Mouse (Mus musculus): ENCODE data around the gene Dlg1. TPM values are rescaled to one million over a fixed set of nuclear protein-coding genes. Genes with fewer than 3 reads are reported as not detected.

Gene Dlg1
- total and polyA plus RNA-seq, 2 experiments from 2014 or later, result 7.5 to 17.9 TPM

DNA sequence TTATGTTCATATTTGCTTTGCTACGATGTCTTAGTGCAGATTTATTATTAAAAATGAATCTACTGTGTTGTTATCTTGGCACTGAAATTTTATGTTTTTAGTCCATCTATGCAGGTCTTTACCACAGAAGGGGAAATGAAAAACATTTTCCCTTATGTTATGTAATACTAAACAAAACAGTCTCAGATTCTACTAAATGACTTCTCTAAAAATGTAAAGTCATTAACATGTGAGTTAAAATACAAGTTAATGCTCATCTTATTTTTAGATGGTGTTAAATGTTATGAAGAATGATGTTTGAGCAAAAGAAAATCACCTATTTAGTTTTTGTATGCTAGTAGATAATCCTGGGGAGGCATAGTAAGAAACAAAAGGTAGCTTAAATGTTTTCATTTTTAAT is 91.8 kb downstream of the Dlg1 start:
- Histone ChIP-seq H3K36me3 (replicated peaks; ENCODE audit: control insufficient read depth, insufficient read depth, low read length) (no peaks in the 10 kb centered on the region), H3K9ac (replicated peaks; ENCODE audit: low read depth, low read length) (no peak overlapping the region), H3K27ac (ENCODE audit: low read depth) (no peak overlapping the region), H3K4me3 (ENCODE audit: low read depth, low read length) (no peak overlapping the region), H3K9me3 (replicated peaks; ENCODE audit: control insufficient read depth, low read length) (no peaks in the 10 kb centered on the region), H3K27me3 (ENCODE audit: control insufficient read depth, insufficient read depth, low read length) (no peaks in the 10 kb centered on the region), H3K4me1 (ENCODE audit: control insufficient read depth, insufficient read depth) (peaks cover 17% of the 10 kb centered on the region), H3K4me2 (ENCODE audit: low read depth, low read length) (no peak overlapping the region)
- WGBS, result 86% methylated on average over 1 of the region's 1 CpGs
- ATAC-seq (ENCODE audit: insufficient read depth, low read depth) (no peak), DNase-seq (ENCODE audit: low spot score) (no peak)
- TF ChIP-seq EP300 (IDR thresholded peaks at IDR 0.05; ENCODE audit: low read depth) (no peak), CTCF (IDR thresholded peaks at IDR 0.05; ENCODE audit: low read depth) (no peak)

DNA sequence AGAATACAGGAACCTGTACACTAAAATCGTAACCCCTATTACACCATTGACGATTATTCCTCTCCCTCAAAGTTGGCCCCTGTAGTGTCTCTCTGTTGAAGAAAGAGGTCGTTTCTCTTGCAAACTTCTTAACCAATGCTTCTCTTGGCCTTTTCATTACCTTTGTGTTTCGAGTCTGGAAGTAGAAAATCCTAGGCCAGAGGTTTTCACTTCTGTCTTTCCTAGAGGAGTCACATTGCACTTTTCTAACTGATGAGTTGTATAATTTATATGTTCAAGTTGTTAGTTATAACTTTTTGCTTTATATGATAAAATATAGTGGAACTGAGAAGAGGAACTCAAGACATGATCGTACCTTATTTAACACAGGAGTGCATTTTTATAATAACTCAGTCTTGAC is 93.2 kb downstream of the Dlg1 start:
- Histone ChIP-seq H3K9ac (replicated peaks; ENCODE audit: low read depth, low read length) (no peak overlapping the region), H3K4me3 (ENCODE audit: low read depth, low read length) (no peak overlapping the region), H3K4me1 (ENCODE audit: control insufficient read depth, insufficient read depth) (peaks cover 20% of the 10 kb centered on the region), H3K36me3 (replicated peaks; ENCODE audit: control insufficient read depth, insufficient read depth, low read length) (no peaks in the 10 kb centered on the region), H3K27me3 (ENCODE audit: control insufficient read depth, insufficient read depth, low read length) (no peaks in the 10 kb centered on the region), H3K9me3 (replicated peaks; ENCODE audit: control insufficient read depth, low read length) (no peaks in the 10 kb centered on the region), H3K4me2 (ENCODE audit: low read depth, low read length) (no peak overlapping the region), H3K27ac (ENCODE audit: low read depth) (no peak overlapping the region)
- no peak for DNase-seq (ENCODE audit: low spot score)
- no peak for TF ChIP-seq CTCF (IDR thresholded peaks at IDR 0.05; ENCODE audit: low read depth)
- TF ChIP-seq EP300 (IDR thresholded peaks at IDR 0.05; ENCODE audit: low read depth), result no peak
- no peak for ATAC-seq (ENCODE audit: insufficient read depth, low read depth)
- WGBS, result 89% methylated on average over 5 of the region's 5 CpGs

DNA sequence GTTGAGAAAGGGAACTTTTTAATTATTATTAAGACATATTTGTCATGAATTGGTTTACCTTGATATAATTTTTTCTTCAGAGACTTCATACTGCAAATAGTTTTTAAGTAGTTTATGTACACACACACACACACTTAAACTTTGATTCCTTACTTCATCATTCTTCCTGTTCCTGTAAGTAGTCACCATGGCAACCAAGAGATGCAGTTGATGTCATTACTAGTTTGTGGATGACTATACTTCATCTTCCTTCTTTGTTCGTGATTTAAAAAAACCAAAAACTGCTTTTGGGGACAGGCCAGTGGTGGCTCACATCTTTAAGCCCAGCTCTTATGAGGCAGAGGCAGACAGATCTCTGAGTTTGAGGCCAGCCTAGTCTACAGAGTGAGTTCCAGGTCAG is 94.4 kb downstream of the Dlg1 start:
- WGBS, result 73% methylated on average over 1 of the region's 1 CpGs
- DNase-seq (ENCODE audit: low spot score), result no peak
- TF ChIP-seq CTCF (IDR thresholded peaks at IDR 0.05; ENCODE audit: low read depth) (no peak), EP300 (IDR thresholded peaks at IDR 0.05; ENCODE audit: low read depth) (no peak)
- Histone ChIP-seq H3K27ac (ENCODE audit: low read depth) (no peak overlapping the region), H3K9ac (replicated peaks; ENCODE audit: low read depth, low read length) (no peak overlapping the region), H3K4me1 (ENCODE audit: control insufficient read depth, insufficient read depth) (peaks cover 20% of the 10 kb centered on the region), H3K36me3 (replicated peaks; ENCODE audit: control insufficient read depth, insufficient read depth, low read length) (no peaks in the 10 kb centered on the region), H3K27me3 (ENCODE audit: control insufficient read depth, insufficient read depth, low read length) (no peaks in the 10 kb centered on the region), H3K4me3 (ENCODE audit: low read depth, low read length) (no peak overlapping the region), H3K9me3 (replicated peaks; ENCODE audit: control insufficient read depth, low read length) (no peaks in the 10 kb centered on the region), H3K4me2 (ENCODE audit: low read depth, low read length) (no peak overlapping the region)
- no peak for ATAC-seq (ENCODE audit: insufficient read depth, low read depth)

DNA sequence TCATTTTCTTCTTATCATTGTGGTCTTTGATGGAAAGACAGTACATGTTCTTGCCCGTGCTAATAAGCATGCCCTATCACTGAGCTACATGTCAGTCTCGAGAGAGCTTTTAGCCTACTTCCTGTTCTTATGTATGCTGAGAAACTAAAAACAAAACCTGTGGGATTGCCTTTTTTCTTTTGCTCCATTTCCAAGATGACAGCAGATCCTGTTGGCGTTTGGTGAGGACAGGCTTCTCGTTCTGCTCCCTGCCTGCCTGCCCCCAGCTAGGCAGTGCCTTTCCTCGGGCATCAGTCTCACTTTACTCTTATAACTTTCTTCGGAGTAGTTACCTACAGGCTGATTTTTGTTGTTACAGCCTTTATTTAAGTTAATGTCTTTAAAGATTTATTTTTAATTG is 96.2 kb downstream of the Dlg1 start:
- H3K9ac ChIP-seq (replicated peaks; ENCODE audit: low read depth, low read length), result no peak overlapping the region
- H3K4me3 ChIP-seq (ENCODE audit: low read depth, low read length), result no peak overlapping the region
- H3K4me1 ChIP-seq (ENCODE audit: control insufficient read depth, insufficient read depth), result peaks cover 17% of the 10 kb centered on the region
- H3K27ac ChIP-seq (ENCODE audit: low read depth), result peak overlapping the region; percentile 51
- TF ChIP-seq EP300 (IDR thresholded peaks at IDR 0.05; ENCODE audit: low read depth) (no peak), CTCF (IDR thresholded peaks at IDR 0.05; ENCODE audit: low read depth) (no peak)
- H3K4me2 ChIP-seq (ENCODE audit: low read depth, low read length), result no peak overlapping the region
- no peaks in the 10 kb centered on the region for H3K9me3 ChIP-seq (replicated peaks; ENCODE audit: control insufficient read depth, low read length)
- DNase-seq (ENCODE audit: low spot score) (no peak), ATAC-seq (ENCODE audit: insufficient read depth, low read depth) (no peak)
- H3K27me3 ChIP-seq (ENCODE audit: control insufficient read depth, insufficient read depth, low read length), result no peaks in the 10 kb centered on the region
- H3K36me3 ChIP-seq (replicated peaks; ENCODE audit: control insufficient read depth, insufficient read depth, low read length), result no peaks in the 10 kb centered on the region
- WGBS, result 55% methylated on average over 6 of the region's 6 CpGs

DNA sequence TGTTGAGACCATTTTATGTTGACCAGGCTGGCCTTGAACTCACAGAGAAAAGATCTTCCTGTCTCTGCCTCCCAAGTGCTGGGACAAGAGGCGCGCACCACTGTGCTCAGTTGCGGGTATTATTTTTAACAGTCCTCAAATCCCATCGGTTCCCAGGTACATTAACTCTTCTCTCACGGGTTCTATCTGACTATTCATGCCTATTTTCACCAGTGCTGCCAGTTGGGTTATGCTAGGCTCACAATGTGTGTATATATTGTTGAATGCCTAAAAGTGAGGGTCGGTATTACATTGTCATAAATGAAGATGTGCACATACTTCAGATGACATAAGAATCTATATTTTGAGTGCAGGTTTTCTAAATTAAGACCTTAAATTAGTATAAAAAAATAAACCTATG is 103.1 kb downstream of the Dlg1 start:
- Histone ChIP-seq H3K4me3 (ENCODE audit: low read depth, low read length) (no peak overlapping the region), H3K9ac (replicated peaks; ENCODE audit: low read depth, low read length) (no peak overlapping the region), H3K9me3 (replicated peaks; ENCODE audit: control insufficient read depth, low read length) (no peaks in the 10 kb centered on the region), H3K27ac (ENCODE audit: low read depth) (no peak overlapping the region), H3K4me1 (ENCODE audit: control insufficient read depth, insufficient read depth) (no peaks in the 10 kb centered on the region), H3K36me3 (replicated peaks; ENCODE audit: control insufficient read depth, insufficient read depth, low read length) (no peaks in the 10 kb centered on the region), H3K27me3 (ENCODE audit: control insufficient read depth, insufficient read depth, low read length) (no peaks in the 10 kb centered on the region), H3K4me2 (ENCODE audit: low read depth, low read length) (no peak overlapping the region)
- 92% methylated on average over 6 of the region's 6 CpGs for WGBS
- ATAC-seq (ENCODE audit: insufficient read depth, low read depth), result no peak
- DNase-seq (ENCODE audit: low spot score), result no peak
- no peak for TF ChIP-seq EP300 (IDR thresholded peaks at IDR 0.05; ENCODE audit: low read depth)
- no peak for TF ChIP-seq CTCF (IDR thresholded peaks at IDR 0.05; ENCODE audit: low read depth)

DNA sequence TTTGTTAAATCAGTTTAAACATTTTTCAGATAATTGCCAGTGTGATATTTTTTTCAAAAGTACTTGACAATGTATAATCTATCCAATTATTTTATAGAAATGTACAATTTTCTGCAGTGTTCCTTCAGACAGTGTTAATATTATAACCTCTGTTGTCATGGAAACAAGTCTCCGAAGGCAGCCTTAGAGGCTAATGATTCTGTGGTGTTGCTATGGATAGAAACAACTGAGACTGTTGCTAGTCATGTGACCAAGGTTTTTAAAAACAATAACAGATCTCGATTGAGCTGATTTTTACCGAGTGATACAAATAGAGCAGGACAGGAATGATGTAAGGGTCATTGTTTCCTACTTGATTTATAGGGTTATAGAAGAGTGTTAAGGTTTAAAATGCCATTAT is 103.5 kb downstream of the Dlg1 start:
- TF ChIP-seq CTCF (IDR thresholded peaks at IDR 0.05; ENCODE audit: low read depth) (no peak), EP300 (IDR thresholded peaks at IDR 0.05; ENCODE audit: low read depth) (no peak)
- no peak overlapping the region for H3K9ac ChIP-seq (replicated peaks; ENCODE audit: low read depth, low read length)
- H3K4me3 ChIP-seq (ENCODE audit: low read depth, low read length), result no peak overlapping the region
- no peaks in the 10 kb centered on the region for H3K36me3 ChIP-seq (replicated peaks; ENCODE audit: control insufficient read depth, insufficient read depth, low read length)
- no peaks in the 10 kb centered on the region for H3K9me3 ChIP-seq (replicated peaks; ENCODE audit: control insufficient read depth, low read length)
- no peaks in the 10 kb centered on the region for H3K27me3 ChIP-seq (ENCODE audit: control insufficient read depth, insufficient read depth, low read length)
- no peak overlapping the region for H3K27ac ChIP-seq (ENCODE audit: low read depth)
- ATAC-seq (ENCODE audit: insufficient read depth, low read depth), result no peak
- DNase-seq (ENCODE audit: low spot score), result no peak
- no peaks in the 10 kb centered on the region for H3K4me1 ChIP-seq (ENCODE audit: control insufficient read depth, insufficient read depth)
- no peak overlapping the region for H3K4me2 ChIP-seq (ENCODE audit: low read depth, low read length)
- WGBS, result 52% methylated on average over 3 of the region's 3 CpGs

Data from heart, postnatal 0 days (tissue).